Mouse (Mus musculus): Measurements from ENCODE around the gene Gm20388.

GRCm38 (mm10) chr8:121843184-121843733 lies 1932.6 kb downstream of the Gm20388 start:
- TF ChIP-seq EP300 (IDR thresholded peaks at IDR 0.05; ENCODE audit: low read depth) (no peak), CTCF (IDR thresholded peaks at IDR 0.05; ENCODE audit: low read depth) (no peak)

Measured in liver, embryonic 14.5 days (tissue).